Mouse (Mus musculus) lung, postnatal 10 days (tissue): ENCODE data around the gene Ptgs1.
"Not testable (repeated sequence)": the region's sequence is repeated elsewhere in the genome, so short reads cannot be mapped to it uniquely, and the experiment has no call there.

ENCODE experiments used
- DNase-seq: peaks from one replicate; pipeline ENCODE4 v3.0.0; 2021

Gene Ptgs1

GRCm38 (mm10) chr2:36230366-36230765 is at the start of gene Ptgs1:
Ptgs1 (plus strand) TSS chr2:36230426.
- peak; percentile 88 for DNase-seq

GRCm38 (mm10) chr2:36181587-36182368 is 48.4 kb upstream of the Ptgs1 start:
- not testable (repeated sequence) for DNase-seq

- no peak for DNase-seq
These were observed 46.9 kb upstream of the Ptgs1 start for GRCm38 (mm10) chr2:36183278-36183677.

- DNase-seq = no peak
These were observed 46.0 kb upstream of the Ptgs1 start for GRCm38 (mm10) chr2:36184192-36184591.

GRCm38 (mm10) chr2:36184876-36185275 is 45.4 kb upstream of the Ptgs1 start:
- DNase-seq = peak; percentile 54

- not testable (repeated sequence) for DNase-seq
These were observed 41.0 kb upstream of the Ptgs1 start for GRCm38 (mm10) chr2:36189200-36189599.

- peak; percentile 28 for DNase-seq
These were observed 38.9 kb upstream of the Ptgs1 start for GRCm38 (mm10) chr2:36191098-36191941.

GRCm38 (mm10) chr2:36197021-36197420 is 33.2 kb upstream of the Ptgs1 start:
- DNase-seq = no peak

- peak; percentile 77 for DNase-seq
These were observed 32.0 kb upstream of the Ptgs1 start for GRCm38 (mm10) chr2:36197919-36198881.

- no peak for DNase-seq
These were observed 31.4 kb upstream of the Ptgs1 start for GRCm38 (mm10) chr2:36198882-36199262.

- no peak for DNase-seq
These were observed 29.4 kb upstream of the Ptgs1 start for GRCm38 (mm10) chr2:36200813-36201212.

- DNase-seq = peak; percentile 25
These were observed 28.2 kb upstream of the Ptgs1 start for GRCm38 (mm10) chr2:36201756-36202610.

GRCm38 (mm10) chr2:36202611-36202880 is 27.7 kb upstream of the Ptgs1 start:
- DNase-seq = no peak

GRCm38 (mm10) chr2:36203011-36203825 is 27.0 kb upstream of the Ptgs1 start:
- peak; percentile 46 for DNase-seq

- DNase-seq = no peak
These were observed 25.6 kb upstream of the Ptgs1 start for GRCm38 (mm10) chr2:36204595-36204994.

- DNase-seq = no peak
These were observed 23.2 kb upstream of the Ptgs1 start for GRCm38 (mm10) chr2:36207071-36207470.

- peak; percentile 74 for DNase-seq
These were observed 19.4 kb upstream of the Ptgs1 start for GRCm38 (mm10) chr2:36210796-36211195.

- DNase-seq = peak; percentile 20
These were observed 18.4 kb upstream of the Ptgs1 start for GRCm38 (mm10) chr2:36211785-36212184.

- peak; percentile 70 for DNase-seq
These were observed 17.1 kb upstream of the Ptgs1 start for GRCm38 (mm10) chr2:36213108-36213507.

- DNase-seq = peak; percentile 93
These were observed 16.2 kb upstream of the Ptgs1 start for GRCm38 (mm10) chr2:36214023-36214422.

- DNase-seq = peak; percentile 77
These were observed 15.8 kb upstream of the Ptgs1 start for GRCm38 (mm10) chr2:36214425-36214824.
